Mouse (Mus musculus) adrenal gland, adult 18-20 months (tissue): ENCODE results near the gene Ermard. TPM values are rescaled to one million over a fixed set of nuclear protein-coding genes. Genes with fewer than 3 reads are reported as not detected.
"Not testable (repeated sequence)": the region's sequence is repeated elsewhere in the genome, so short reads cannot be mapped to it uniquely, and the experiment has no call there.

Experiments used
- DNase-seq, 2 experiments: peaks; one replicate each; pipeline ENCODE4 v3.0.0; 2021 to 2022; ENCODE audit warnings: low spot score in 2 of 2
- long read RNA-seq, 2 experiments: library from polyadenylated mRNA; stranded (forward); transcript quantifications; one replicate each; pipeline ENCODE4 v2.0.0; 2021
- total RNA-seq, 2 experiments: library from RNA; stranded (reverse); gene quantifications; 1 replicate in 1 of 2; 2 replicates in 1 of 2; pipeline ENCODE4 v1.2.3; 2021

Ermard gene
- total RNA-seq: 10 to 100 TPM; 40.0 to 48.1 TPM
- long read RNA-seq, experiment 1, partial matches to known transcripts: 4 of 14 reads
- long read RNA-seq, experiment 1, other reads (novel, unspliced or antisense): 8 of 14 reads
- long read RNA-seq, experiment 2, partial matches to known transcripts: 7 of 26 reads
- long read RNA-seq, experiment 2, other reads (novel, unspliced or antisense): 18 of 26 reads

GRCm38 (mm10) chr17:15041175-15041729, at the start of gene Ermard, which contains the start of the genes Tcte3 and Gm3448:
Gene Ermard (plus strand): TSS chr17:15041208.
Gene Tcte3 (minus strand): TSS chr17:15041488.
Gene Gm3448 (minus strand): TSS chr17:15041537.
- DNase-seq: peak in 1 of 2 experiments; percentile 8

GRCm38 (mm10) chr17:14992522-14993138, 48.4 kb upstream of the Ermard start:
- DNase-seq: not testable (repeated sequence)

GRCm38 (mm10) chr17:14993139-14993832, 47.7 kb upstream of the Ermard start:
- DNase-seq: not testable (repeated sequence)

GRCm38 (mm10) chr17:14994140-14994539, 46.9 kb upstream of the Ermard start:
- DNase-seq: not testable (repeated sequence)

- not testable (repeated sequence) for DNase-seq
Measured at GRCm38 (mm10) chr17:15000047-15000446, 41.0 kb upstream of the Ermard start.

GRCm38 (mm10) chr17:15009088-15009487, 31.9 kb upstream of the Ermard start:
- not testable (repeated sequence) for DNase-seq

GRCm38 (mm10) chr17:15009706-15010413, 31.1 kb upstream of the Ermard start, which contains the start of gene Gm3435:
Gene Gm3435 (plus strand): TSS chr17:15010176.
- DNase-seq: not testable (repeated sequence)

GRCm38 (mm10) chr17:15021503-15022220, 19.3 kb upstream of the Ermard start:
- peak in 1 of 2 experiments; percentile 17 for DNase-seq

GRCm38 (mm10) chr17:15023878-15024492, 17.0 kb upstream of the Ermard start:
- not testable (repeated sequence) for DNase-seq

GRCm38 (mm10) chr17:15024502-15025193, 16.4 kb upstream of the Ermard start:
- DNase-seq: not testable (repeated sequence)

GRCm38 (mm10) chr17:15025513-15025912, 15.5 kb upstream of the Ermard start:
- DNase-seq: not testable (repeated sequence)

- DNase-seq: not testable (repeated sequence)
Measured at GRCm38 (mm10) chr17:15031414-15031813, 9.6 kb upstream of the Ermard start.

- DNase-seq: not testable (repeated sequence)
Measured at GRCm38 (mm10) chr17:15040455-15040854, 553 bp upstream of the Ermard start.

GRCm38 (mm10) chr17:15050338-15050737, 9.3 kb downstream of the Ermard start:
- DNase-seq: not testable (repeated sequence)

- DNase-seq: not testable (repeated sequence)
Measured at GRCm38 (mm10) chr17:15052766-15053165, 11.8 kb downstream of the Ermard start.

GRCm38 (mm10) chr17:15053183-15053828, 12.3 kb downstream of the Ermard start:
- DNase-seq: not testable (repeated sequence)

GRCm38 (mm10) chr17:15053829-15054200, 12.8 kb downstream of the Ermard start:
- DNase-seq: not testable (repeated sequence)

- DNase-seq: no peak
Measured at GRCm38 (mm10) chr17:15055925-15056324, 14.9 kb downstream of the Ermard start.
